Mouse (Mus musculus) CD4-positive, CD25-positive, alpha-beta regulatory T cell, adult 2 months (primary cell): ENCODE data around the gene Golga2.
"Not testable (repeated sequence)": the region's sequence is repeated elsewhere in the genome, so short reads cannot be mapped to it uniquely, and the experiment has no call there.

Experiments
- DNase-seq: peaks from one replicate; pipeline ENCODE4 v3.0.0-alpha.2; 2012; ENCODE audit warnings: low read depth, low spot score

The Golga2 gene

GRCm38 (mm10) chr2:32288371-32288931, 1.3 kb downstream of the Golga2 start:
- no peak for DNase-seq

- DNase-seq = peak; percentile 86
These were observed 2.4 kb downstream of the Golga2 start for GRCm38 (mm10) chr2:32289578-32289977.

- no peak for DNase-seq
These were observed 7.2 kb downstream of the Golga2 start for GRCm38 (mm10) chr2:32294348-32294747.

DNA sequence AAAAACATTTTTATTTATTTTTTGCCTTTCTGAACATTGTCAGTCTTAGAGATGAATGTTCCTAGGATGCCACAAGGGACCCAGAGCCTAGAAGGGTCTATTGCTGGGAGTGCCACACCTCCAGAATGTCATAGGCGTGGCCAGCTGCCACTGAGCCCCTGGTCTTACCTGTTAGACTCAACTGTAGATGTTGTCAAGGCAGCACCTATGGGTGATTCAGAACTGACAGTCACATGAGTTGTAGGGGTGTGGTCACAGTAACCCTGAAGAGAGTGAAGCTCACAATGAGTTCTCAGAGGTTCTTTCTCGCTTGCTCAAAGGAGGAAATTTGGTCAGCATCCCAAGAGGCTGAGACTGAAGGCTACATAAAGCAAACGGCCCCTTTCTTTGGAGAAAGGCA, 8.1 kb downstream of the Golga2 start:
- no peak for DNase-seq

- not testable (repeated sequence) for DNase-seq
These were observed 8.7 kb downstream of the Golga2 start for GRCm38 (mm10) chr2:32295842-32296241.

DNA sequence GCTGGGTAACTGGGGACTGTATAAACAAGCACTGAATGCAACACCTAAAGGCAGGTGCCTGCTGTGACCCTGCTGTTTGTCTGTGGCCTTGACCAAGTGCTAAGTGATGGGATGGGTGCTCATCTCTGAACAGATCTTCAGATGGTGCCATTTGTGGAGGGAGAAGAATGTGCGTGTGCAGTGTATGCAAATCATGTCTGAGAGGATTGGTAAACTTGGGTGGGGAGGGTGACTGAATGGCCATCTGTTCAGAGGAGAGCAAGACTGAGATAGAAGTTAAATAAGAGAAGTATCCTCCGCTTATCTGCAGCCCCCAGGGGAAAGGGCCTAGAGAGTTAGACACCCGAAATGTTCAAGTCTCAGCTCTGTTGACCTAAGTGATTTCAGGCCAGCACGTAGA, 12.3 kb downstream of the Golga2 start:
- DNase-seq = no peak

DNA sequence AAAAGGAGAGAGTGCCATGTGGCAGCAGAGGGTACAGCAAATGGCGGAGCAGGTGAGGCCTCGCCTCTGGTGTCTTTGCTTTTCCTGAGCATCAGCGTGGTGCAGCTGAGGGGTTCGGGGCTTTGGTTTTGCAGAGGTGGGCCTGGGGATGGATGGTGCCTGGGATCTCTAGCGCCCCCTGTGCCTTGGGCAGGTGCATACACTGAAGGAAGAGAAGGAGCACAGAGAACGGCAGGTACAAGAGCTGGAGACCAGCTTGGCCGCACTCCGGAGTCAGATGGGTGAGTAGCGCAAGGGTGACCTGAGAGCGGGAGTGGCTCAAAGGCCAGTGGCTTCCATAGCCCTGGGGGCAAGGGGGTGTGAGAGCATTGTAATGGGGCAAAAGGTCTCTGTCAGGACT, 15.8 kb downstream of the Golga2 start:
- peak; percentile 28 for DNase-seq

GRCm38 (mm10) chr2:32304145-32304832, 17.1 kb downstream of the Golga2 start:
- DNase-seq = peak; percentile 67

DNA sequence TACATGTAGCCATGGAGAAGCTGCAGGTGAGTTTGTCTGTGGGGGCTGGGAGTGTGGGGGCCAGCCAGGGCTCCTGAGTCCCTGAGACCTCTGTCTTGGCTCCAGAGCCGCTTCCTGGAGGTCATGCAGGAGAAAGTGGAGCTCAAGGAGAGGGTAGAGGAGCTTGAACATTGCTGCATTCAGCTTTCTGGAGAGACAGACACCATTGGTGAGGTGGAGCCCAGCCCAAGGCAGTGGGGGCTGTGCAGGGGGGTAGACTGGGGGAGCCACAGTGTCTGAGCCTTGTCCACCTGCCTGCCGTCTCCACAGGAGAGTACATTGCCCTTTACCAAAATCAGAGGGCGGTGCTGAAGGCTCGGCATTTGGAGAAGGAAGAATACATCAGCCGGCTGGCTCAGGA, 18.5 kb downstream of the Golga2 start:
- DNase-seq = no peak

DNA sequence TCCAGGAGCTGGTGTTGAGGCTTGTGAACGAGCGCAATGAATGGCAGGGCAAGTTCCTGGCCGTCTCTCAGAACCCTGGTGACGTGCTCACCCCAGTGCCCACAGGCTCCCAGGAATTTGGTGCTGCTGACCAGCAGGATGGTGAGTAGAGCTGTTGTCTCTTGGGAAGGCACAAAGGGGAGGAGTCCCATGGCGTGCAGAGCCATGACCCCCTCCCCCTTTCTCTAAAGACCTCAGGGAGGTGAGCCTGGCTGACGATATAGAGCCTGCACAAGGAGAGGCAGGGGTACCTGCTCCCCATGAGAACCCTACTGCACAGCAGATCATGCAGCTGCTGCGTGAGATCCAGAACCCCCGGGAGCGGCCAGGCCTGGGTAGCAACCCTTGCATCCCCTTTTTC, 19.0 kb downstream of the Golga2 start:
- no peak for DNase-seq

DNA sequence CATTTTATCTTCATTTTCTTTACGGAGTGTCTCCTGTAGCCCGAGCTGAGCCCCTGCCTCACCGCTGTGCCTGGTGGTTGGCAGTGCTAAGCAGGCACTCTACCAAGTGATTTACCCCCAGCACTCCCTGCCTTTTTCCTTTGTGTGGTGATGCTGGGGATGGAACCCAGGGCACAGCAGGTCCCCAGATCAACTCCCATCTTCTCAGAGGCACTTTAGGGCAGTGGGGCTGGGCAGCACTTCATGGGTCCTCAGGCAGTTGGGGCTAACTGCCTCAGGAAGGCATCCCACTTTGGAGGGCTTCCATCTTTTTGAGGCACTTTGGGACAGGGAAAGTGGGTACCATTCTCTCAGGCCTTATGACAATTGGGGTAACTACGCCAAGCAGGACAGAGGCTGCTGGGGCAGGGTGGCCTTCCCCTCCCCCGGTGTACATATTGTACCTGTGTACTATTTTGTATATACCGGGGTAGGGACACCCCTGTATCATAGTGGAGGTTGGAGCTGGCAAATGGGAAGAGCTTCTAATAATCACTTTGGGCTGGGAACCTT, 20.1 kb downstream of the Golga2 start:
- no peak for DNase-seq

- DNase-seq = peak; percentile 77
These were observed 21.0 kb downstream of the Golga2 start for GRCm38 (mm10) chr2:32307941-32308760.

GRCm38 (mm10) chr2:32308870-32309568, 21.8 kb downstream of the Golga2 start:
- DNase-seq = no peak

DNA sequence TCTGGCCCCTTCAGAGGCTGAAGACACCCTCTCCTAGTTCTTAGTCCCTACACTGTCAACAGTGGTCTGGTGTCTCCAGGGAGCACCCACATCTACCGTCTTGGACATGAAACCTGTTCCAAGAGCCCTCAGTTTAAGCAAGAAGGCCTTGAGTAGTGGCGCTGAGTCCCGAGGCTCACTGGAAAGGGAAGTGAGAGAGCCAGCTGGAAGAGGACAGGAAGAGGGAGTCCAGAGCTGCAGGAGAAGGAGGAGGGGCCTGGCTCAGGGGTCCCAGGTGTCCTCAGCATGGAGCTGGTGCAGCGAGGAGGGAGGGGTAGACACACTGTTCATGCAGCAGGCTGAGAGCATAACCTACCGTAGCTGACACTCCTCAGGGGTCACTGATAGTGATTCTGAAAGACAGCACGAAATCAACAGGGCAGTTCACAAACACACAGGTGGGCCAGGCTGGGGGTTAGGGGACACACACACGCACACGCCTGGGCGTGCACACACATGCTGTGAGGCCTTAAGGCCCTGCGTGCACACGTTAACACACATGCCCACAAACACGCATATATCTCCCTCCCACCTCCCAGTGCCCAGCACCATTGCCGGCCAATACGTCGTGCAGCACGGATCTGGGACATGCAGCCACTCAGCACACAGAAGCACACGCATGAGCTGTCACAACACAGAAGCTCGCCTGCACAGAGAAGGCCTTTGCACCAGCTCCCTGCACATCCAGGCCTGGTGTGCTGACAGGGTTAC, 23.1 kb downstream of the Golga2 start:
- DNase-seq = no peak

DNA sequence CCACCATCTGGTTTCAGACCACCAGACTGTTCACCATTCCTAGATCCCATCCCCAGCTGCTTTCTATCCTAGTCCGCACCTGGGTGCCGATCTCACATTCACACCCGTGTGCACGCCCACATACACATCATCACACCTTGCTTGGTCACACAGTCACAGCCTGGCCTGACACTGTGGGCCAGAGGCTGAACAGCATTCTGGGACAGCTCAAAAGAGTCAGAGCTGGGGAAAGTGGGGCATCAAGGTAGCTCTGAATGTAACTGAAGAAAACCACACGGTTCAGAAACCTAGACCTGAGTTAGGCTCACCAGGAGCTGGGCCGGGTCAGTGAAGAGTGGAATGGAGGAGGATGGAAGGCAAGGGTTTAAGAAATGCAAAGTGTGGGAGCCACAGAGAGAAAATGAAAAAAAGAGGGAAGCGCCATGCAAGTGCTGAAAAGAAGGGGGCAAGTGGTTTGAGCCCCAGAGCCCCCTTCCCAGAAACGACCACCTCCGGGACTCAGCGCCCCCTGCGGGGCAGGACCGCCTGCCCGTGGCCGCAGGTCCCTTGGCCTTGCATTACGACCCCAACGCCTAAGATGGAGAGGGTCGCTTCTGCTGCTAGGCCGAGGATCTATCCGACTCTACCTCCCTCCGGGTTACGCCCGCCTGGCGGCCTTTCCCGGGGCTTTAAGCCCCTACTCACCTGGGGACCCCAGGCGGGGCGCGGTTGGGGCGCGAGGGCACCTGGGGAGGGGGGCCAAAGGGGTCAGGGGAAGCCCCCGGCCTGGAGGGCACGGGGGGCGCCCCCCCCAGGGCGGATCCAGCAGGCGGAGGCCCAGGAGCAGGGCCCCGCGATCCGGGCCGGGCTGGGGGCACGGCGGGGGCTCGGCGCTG, 24.5 kb downstream of the Golga2 start:
- peak; percentile 17 for DNase-seq

DNA sequence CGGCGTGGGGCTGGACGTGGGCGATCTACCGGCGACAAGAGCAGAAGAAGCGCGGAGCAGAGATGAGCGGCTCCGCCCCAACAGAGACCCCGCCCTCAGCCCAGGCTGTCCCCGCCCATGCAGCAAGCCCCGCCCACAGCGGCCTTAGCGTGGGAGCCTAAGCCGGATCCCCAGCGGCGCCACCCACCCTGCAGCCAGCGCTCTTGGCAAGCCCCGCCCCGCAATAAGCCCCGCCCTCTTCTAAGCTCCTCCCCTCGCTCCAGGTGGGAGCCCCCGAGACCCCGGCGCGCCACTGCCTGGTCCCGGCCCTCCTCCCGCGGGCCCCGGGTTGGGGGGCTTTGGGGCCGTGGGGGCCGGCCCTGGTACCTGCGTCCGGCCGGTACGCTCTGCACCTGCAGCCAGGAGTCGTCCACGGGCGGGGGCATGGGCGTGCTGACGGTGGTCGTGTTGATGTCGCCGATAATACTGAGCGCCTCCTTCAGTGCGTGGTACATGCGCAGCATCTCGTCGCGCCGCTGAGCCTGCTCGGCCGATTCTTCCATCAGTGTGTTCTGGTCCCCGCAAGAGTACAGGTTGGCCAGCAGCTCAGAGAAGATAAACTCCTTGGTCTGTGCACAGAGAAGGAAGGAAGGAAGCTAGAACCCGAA, 25.3 kb downstream of the Golga2 start:
- DNase-seq = peak; percentile 88

- DNase-seq = no peak
These were observed 27.6 kb downstream of the Golga2 start for GRCm38 (mm10) chr2:32314831-32315230.

GRCm38 (mm10) chr2:32315751-32316150, 28.6 kb downstream of the Golga2 start:
- no peak for DNase-seq

DNA sequence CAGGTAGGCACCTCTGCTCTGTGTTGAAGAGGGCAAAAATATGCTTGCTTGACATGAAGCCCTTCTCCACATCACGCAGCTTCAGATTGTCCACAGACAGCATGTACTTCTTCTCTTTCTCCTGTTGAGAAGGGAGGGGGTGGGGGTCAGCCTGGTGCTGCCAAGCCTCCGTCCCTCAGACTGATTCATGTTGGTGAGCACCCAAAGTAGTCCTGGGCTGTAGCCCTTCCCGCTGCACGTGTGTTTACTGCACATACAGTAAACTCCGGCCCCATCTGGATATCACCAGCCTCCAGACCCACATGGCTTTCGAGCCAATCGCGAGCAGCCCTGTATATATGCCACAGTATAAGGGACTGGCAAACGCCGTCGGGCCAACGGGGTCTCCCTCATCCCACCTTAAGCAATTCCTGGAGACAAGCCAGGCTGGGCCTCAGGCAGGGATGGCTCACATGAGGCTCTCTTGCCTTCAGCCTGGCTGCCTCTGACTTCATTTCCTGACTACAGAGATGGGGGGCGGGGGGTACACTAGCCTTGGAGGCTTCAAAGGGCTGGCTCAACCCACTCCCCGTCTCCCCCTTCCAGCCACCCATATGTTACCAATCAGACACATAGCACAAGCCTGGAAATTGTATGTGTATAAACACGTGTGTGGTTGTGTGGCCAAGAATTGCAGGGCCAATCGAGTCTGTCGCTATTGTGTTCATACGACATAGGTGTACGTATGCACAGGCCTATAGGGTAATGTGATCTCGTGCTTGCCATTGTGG, 29.9 kb downstream of the Golga2 start:
- no peak for DNase-seq
